Mouse (Mus musculus) spleen, adult 2 months (tissue): ENCODE measurements at regions not wholly inside any gene's neighbourhood (a gene's known extent, or its start where the extent isn't known, plus 50 kb on each side); places are given as distances from the start of the nearest gene placed in this dataset.

Source experiments
- DNase-seq, 2 experiments: peaks; one replicate each; pipeline versions ENCODE4 v3.0.0 to v3.0.0-alpha.2; 2012 to 2021; ENCODE audit warnings: low spot score in 2 of 2, low read depth in 1 of 2
- H3K27ac ChIP-seq: fragments of 200-500 bp; 2 replicates; pipeline ENCODE4 v1.5.1; 2012; ENCODE audit warnings: low read length, inconsistent platforms; ENCODE audit not compliant: insufficient read depth
- H3K27me3 ChIP-seq: fragments of 200-500 bp; 2 replicates; pipeline ENCODE4 v1.6.1; 2012; ENCODE audit warnings: mild to moderate bottlenecking, moderate library complexity, low read length, inconsistent platforms; ENCODE audit not compliant: control insufficient read depth, insufficient read depth
- H3K36me3 ChIP-seq: fragments of 200-500 bp; 2 replicates; pipeline ENCODE4 v1.6.1; 2012; ENCODE audit warnings: mild to moderate bottlenecking, low read length, inconsistent platforms; ENCODE audit not compliant: control insufficient read depth, insufficient read depth
- H3K4me1 ChIP-seq: fragments of 200-500 bp; 2 replicates; pipeline ENCODE4 v1.6.1; 2011; ENCODE audit warnings: inconsistent platforms; ENCODE audit not compliant: control insufficient read depth, insufficient read depth, insufficient read length
- H3K4me3 ChIP-seq: fragments of 200-500 bp; 2 replicates; pipeline ENCODE4 v1.5.1; 2011; ENCODE audit warnings: mild to moderate bottlenecking, inconsistent platforms; ENCODE audit not compliant: insufficient read depth, insufficient read length; ENCODE audit errors: extremely low read depth
- CTCF ChIP-seq: fragments of 200-500 bp; IDR thresholded peaks from 2 replicates; pipeline ENCODE4 v1.5.1; 2011; ENCODE audit warnings: mild to moderate bottlenecking, inconsistent platforms; ENCODE audit not compliant: insufficient read depth, insufficient read length, insufficient replicate concordance; ENCODE audit errors: extremely low read depth
- POLR2A ChIP-seq: fragments of 200-500 bp; IDR thresholded peaks from 2 replicates; pipeline ENCODE4 v1.6.1; 2011; ENCODE audit warnings: low read depth, low read length, inconsistent platforms
- WGBS: fragments of 180-500 bp; shearing (Covaris S2); methylation state at CpG from one replicate; pipeline ENCODE4 v1.1.7; 2018; 5-methylcytosine and 5-hydroxymethylcytosine counted together

DNA sequence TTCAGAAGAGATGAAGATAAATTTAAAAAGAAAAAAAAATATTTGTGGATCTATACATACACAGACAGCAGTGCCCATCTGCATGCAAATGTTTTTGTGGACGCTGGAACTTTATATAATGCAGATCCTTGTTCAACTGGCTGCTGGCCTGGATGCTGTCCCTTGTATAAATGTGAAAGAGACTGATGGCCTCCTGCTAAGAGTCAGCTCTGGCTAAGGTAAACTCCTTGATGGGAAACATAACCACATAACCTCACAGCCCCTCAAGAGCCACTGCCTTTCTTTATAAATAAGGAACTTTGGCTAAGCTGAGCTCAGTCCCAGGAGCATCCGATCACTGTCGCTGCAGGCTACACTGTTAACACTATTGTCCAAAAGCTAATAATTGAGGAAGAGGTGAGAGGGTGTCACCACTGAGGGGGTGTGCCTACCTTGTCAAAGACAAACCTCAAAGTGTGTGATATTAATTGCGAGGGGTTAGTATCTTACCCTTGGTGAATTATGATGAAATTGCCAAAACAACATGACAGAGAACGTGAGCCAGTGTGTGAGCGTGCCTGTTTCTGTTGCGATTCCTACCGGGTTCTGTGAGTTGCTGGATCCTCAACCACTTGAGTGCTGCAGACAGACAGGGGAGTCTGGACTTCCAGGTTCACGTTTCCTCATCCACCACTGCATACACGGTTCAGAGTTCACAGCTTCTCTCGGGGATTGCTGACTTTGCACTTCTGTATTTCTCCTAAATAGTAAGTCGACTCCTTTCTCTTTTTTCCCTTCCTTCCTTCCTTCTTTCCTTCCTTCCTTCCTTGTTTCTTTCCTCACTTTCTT lies 417.1 kb downstream of the Wdr11 start:
- no peaks in the 10 kb centered on the region for H3K4me1 ChIP-seq
- H3K27me3 ChIP-seq = no peaks in the 10 kb centered on the region
- no peak overlapping the region for H3K27ac ChIP-seq
- TF ChIP-seq POLR2A (no peak), CTCF (no peak)
- no peak overlapping the region for H3K4me3 ChIP-seq
- no peaks in the 10 kb centered on the region for H3K36me3 ChIP-seq
- no peak for DNase-seq
- 62% methylated on average over 12 of the region's 12 CpGs for WGBS

DNA sequence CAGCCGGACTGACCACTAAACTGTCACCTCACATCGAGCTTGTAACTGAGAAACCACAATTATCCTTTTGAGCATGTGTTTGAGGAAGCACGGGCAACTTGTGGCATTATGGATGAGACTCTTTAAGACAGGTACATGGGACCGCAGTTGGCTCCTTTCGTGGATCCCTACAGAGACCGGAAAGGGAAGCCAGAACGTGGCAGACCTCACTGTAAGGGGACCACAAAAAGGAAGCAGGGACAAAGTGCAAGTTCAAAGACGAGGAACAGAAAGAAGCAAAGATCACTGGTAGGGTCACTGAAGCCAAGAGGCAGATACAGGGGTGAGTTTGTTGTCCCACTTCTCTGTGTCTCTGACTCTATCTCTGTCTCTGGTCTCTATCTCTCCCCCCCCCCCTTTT lies 420.4 kb downstream of the Wdr11 start:
- Histone ChIP-seq H3K4me3 (no peak overlapping the region), H3K4me1 (no peaks in the 10 kb centered on the region), H3K27ac (no peak overlapping the region), H3K36me3 (no peaks in the 10 kb centered on the region), H3K27me3 (no peaks in the 10 kb centered on the region)
- no peak for TF ChIP-seq CTCF
- TF ChIP-seq POLR2A = no peak
- WGBS = 22% methylated on average over 8 of the region's 8 CpGs
- no peak for DNase-seq

DNA sequence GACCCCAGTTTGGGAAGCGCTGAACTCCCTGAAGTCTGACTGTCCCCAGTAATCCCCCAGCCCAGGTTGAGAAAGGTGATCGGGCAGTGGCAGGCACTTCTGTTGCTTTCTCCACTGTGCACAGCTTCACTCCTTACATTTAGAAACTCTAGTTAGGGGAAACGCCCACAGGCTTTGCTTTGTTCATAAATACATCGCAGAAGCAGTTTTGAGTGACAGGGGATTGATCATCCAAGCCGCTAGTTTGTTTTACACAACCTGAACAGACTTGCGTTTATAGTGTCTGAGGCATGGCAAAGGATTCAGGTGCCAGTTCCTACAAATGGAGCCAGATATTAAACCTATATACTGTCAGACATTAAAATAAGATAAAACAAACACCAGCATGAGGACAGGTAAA lies 421.4 kb downstream of the Wdr11 start:
- Histone ChIP-seq H3K36me3 (no peaks in the 10 kb centered on the region), H3K4me3 (no peak overlapping the region), H3K27ac (no peak overlapping the region), H3K27me3 (no peaks in the 10 kb centered on the region), H3K4me1 (no peaks in the 10 kb centered on the region)
- WGBS = 87% methylated on average over 6 of the region's 6 CpGs
- no peak for DNase-seq
- no peak for TF ChIP-seq POLR2A
- TF ChIP-seq CTCF = no peak

DNA sequence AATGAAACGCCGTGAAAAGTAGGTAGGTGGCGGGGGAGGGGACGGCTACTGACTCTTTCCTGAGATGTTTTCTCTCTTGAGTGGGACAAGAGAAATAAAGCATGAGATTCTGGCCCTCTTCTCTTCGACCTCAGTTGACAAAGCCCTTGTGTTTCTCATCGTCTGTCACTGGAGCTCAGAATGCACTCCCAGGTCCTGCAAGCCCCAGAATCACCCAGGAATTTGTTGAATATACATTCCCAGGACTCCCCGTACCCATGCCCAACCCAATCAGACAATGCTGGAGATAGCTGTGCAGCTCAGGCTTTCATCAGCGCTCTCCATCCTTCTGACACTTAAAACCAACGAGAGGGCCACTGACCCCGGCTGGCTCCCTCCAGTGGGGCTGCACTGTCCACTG lies 422.9 kb downstream of the Wdr11 start:
- 90% methylated on average over 10 of the region's 10 CpGs for WGBS
- no peaks in the 10 kb centered on the region for H3K4me1 ChIP-seq
- TF ChIP-seq CTCF (no peak), POLR2A (no peak)
- H3K36me3 ChIP-seq = no peaks in the 10 kb centered on the region
- no peaks in the 10 kb centered on the region for H3K27me3 ChIP-seq
- H3K4me3 ChIP-seq = no peak overlapping the region
- DNase-seq = no peak
- no peak overlapping the region for H3K27ac ChIP-seq

DNA sequence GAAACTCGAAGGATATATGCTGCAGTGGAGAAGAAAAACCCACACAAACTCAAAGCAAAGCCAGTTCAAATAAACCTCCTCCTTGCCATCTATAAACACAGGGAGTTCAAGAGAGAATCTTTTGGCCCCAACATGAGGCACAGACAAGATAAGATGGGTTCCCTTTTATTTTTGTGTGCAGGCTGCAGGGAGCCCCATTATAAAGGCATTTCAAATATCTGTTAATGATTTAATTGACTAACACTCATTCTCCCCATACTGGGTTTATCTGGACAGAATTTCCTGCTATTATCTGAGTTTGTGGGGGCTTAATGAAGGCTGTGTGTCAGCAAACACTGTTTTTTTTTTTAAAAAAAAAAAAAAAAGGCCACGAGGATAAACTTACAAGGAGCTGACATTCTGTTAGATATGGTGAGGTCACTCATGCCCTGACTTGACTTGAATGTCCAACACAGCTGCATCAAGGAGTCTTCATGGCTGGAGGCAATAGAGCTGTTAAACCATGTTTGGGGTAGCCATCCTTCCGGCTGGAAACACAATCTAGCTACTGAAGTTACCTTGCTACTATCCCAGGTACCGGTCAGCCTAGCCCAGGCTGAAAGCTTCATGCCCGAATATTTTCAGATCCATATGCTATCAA lies 423.8 kb downstream of the Wdr11 start:
- 73% methylated on average over 5 of the region's 5 CpGs for WGBS
- Histone ChIP-seq H3K27me3 (no peaks in the 10 kb centered on the region), H3K27ac (no peak overlapping the region), H3K4me3 (no peak overlapping the region), H3K36me3 (no peaks in the 10 kb centered on the region), H3K4me1 (no peaks in the 10 kb centered on the region)
- no peak for DNase-seq
- TF ChIP-seq CTCF (no peak), POLR2A (no peak)

DNA sequence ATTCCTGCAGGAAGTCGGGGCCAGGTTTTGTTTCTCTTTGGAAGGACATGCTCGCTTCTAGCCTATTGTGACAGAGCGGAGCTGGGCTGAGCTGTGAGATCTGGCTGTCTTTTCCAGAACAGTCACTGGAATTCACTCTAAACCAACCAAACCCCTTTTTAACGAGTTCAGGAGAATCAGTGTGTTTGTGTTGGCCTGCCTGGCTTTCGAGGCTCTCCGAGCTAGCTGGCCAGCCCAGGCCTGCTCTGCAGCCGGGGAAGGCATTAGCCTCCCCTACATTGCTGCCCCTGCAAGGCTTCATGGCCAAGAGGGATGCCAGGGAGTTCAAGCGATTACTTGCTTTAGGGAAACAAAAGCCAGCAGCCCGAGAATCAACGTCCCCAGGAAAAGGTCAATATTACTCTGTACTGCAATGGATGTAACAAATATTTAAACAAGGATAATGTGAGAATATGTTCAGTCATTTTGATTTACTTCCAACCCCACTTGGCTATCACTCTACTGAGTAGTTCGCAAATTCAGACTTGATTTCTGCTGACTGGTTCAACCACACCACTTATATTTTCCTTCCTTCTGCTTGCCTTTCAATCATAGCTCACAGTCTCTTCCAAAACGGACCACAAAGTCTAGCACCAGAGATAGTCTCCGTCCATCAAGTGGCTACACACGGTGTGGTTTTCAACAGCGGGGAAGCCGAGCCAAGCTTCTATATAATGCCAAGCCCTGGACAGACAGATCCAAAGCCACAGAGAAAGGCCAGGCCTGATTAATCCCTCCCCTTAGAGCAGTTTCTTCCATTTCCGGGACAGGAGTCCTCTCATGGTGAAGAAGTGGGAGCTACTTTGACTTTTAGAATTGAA lies 424.6 kb downstream of the Wdr11 start:
- no peak for DNase-seq
- H3K27me3 ChIP-seq = no peaks in the 10 kb centered on the region
- no peak overlapping the region for H3K27ac ChIP-seq
- 85% methylated on average over 17 of the region's 17 CpGs for WGBS
- TF ChIP-seq CTCF (no peak), POLR2A (no peak)
- H3K4me1 ChIP-seq = no peaks in the 10 kb centered on the region
- no peak overlapping the region for H3K4me3 ChIP-seq
- no peaks in the 10 kb centered on the region for H3K36me3 ChIP-seq
